Mouse (Mus musculus): ENCODE data around the gene Ugt1a9.

DNA sequence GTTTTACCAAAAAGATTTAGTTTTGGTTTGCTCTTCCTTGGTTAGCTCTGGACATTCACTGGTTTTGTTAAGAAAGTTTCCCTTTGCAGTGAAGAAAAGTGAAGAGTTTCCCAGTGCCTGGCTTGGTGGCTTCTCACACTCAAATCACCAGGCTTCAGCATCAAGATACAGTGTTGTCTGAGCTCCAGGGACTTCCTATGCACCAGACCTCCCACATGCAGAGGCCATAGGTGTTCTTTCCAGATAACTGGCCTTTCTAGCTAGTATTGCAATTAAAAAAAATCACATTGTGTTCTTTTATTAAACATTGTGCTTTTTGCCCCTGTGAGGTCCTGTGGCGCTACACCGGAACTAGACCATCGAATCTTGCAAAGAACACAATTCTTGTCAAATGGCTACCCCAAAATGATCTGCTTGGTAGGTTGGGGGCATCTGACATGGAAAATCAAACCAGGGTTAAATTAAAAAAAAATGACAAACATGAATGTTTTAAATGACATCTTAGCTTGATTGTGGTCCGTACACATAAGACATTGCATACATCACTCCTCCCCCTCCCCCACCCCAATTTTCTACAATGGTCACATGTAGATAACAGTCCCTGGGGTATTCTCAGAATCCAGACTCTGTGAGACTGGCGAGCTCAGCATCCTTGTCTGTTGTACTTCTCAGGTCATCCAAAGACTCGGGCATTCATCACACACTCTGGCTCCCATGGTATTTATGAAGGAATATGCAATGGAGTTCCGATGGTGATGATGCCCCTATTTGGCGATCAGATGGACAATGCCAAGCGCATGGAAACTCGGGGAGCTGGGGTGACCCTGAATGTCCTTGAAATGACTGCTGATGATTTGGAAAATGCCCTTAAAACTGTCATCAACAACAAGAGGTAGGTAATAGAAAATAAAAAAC, 145.1 kb downstream of the Ugt1a9 start:
- TF ChIP-seq EP300 (IDR thresholded peaks at IDR 0.05; ENCODE audit: low read depth) = no peak
- no peak for TF ChIP-seq CTCF (IDR thresholded peaks at IDR 0.05; ENCODE audit: low read depth)

Data from liver, embryonic 14.5 days (tissue).